Mouse (Mus musculus) brain, embryonic 18.5 days (tissue): ENCODE results near the gene Hs2st1.

Experiments used
- DNase-seq: peaks from one replicate; pipeline ENCODE4 v3.0.0-alpha.2; 2012; ENCODE audit warnings: low read depth, low spot score

Gene Hs2st1

GRCm38 (mm10) chr3:144508342-144508741 is 61.6 kb downstream of the Hs2st1 start:
- DNase-seq = no peak

- no peak for DNase-seq
Measured at GRCm38 (mm10) chr3:144507885-144508284, 62.1 kb downstream of the Hs2st1 start.

- no peak for DNase-seq
Measured at GRCm38 (mm10) chr3:144506213-144506612, 63.8 kb downstream of the Hs2st1 start.

- no peak for DNase-seq
Measured at GRCm38 (mm10) chr3:144501930-144502329, 68.1 kb downstream of the Hs2st1 start.

GRCm38 (mm10) chr3:144496762-144497161 is 73.2 kb downstream of the Hs2st1 start:
- DNase-seq = no peak

GRCm38 (mm10) chr3:144494838-144495237 is 75.1 kb downstream of the Hs2st1 start:
- no peak for DNase-seq

- no peak for DNase-seq
Measured at GRCm38 (mm10) chr3:144488787-144489186, 81.2 kb downstream of the Hs2st1 start.

GRCm38 (mm10) chr3:144480595-144480994 is 89.4 kb downstream of the Hs2st1 start:
- DNase-seq = no peak

GRCm38 (mm10) chr3:144478427-144478794 is 91.6 kb downstream of the Hs2st1 start:
- DNase-seq = peak; percentile 26

GRCm38 (mm10) chr3:144477707-144478426 is 92.1 kb downstream of the Hs2st1 start:
- DNase-seq = peak; percentile 30

- DNase-seq = no peak
Measured at GRCm38 (mm10) chr3:144475891-144476290, 94.1 kb downstream of the Hs2st1 start.

- no peak for DNase-seq
Measured at GRCm38 (mm10) chr3:144474726-144475125, 95.3 kb downstream of the Hs2st1 start.

- DNase-seq = no peak
Measured at GRCm38 (mm10) chr3:144471954-144472353, 98.0 kb downstream of the Hs2st1 start.

GRCm38 (mm10) chr3:144470901-144471300 is 99.1 kb downstream of the Hs2st1 start:
- DNase-seq = no peak

GRCm38 (mm10) chr3:144467521-144467920 is 102.5 kb downstream of the Hs2st1 start:
- no peak for DNase-seq

GRCm38 (mm10) chr3:144466108-144466678 is 103.8 kb downstream of the Hs2st1 start:
- no peak for DNase-seq

- no peak for DNase-seq
Measured at GRCm38 (mm10) chr3:144462679-144463078, 107.3 kb downstream of the Hs2st1 start.

GRCm38 (mm10) chr3:144460183-144460788 is 109.7 kb downstream of the Hs2st1 start:
- no peak for DNase-seq

GRCm38 (mm10) chr3:144459285-144459697 is 110.7 kb downstream of the Hs2st1 start:
- DNase-seq = no peak

- DNase-seq = peak; percentile 52
Measured at GRCm38 (mm10) chr3:144453701-144454430, 116.1 kb downstream of the Hs2st1 start.

GRCm38 (mm10) chr3:144448977-144449376 is 121.0 kb downstream of the Hs2st1 start:
- DNase-seq = no peak

GRCm38 (mm10) chr3:144447917-144448316 is 122.1 kb downstream of the Hs2st1 start:
- DNase-seq = no peak
